In genomic region chr3:141797789-141798188, GRCm38 (mm10) we compare ENCODE assay signal across 13 mouse cellular contexts.
DNase-seq lines count a peak whose midpoint lies in the region; ATAC-seq and TF ChIP-seq lines count a peak whose summit lies in the region.
"Had no signal": no experiment of that assay in that cellular context is flagged by ENCODE, and none has a peak within 500 bp of the region (broad histone marks: within the 10 kb centered on the region; RNA-seq: fewer than 3 reads in every experiment).

No protein-coding gene starts in this region.

- DNase-seq in midbrain, embryonic 14.5 days, result no peak
- no peak for DNase-seq in heart, postnatal 4 days
- DNase-seq in liver, result no peak
- DNase-seq: gastrocnemius, postnatal 25 days; kidney, adult 2 months; thymus, postnatal 36 days had no signal

- H3K4me1 ChIP-seq in intestine, embryonic 15.5 days (replicated peaks), result no peaks in the 10 kb centered on the region
- no peaks in the 10 kb centered on the region for H3K4me1 ChIP-seq in intestine, postnatal 0 days (replicated peaks; ENCODE audit: control insufficient read depth, insufficient read depth, low read length)
- no peaks in the 10 kb centered on the region for H3K4me1 ChIP-seq in hindbrain, embryonic 15.5 days (replicated peaks)
- no peaks in the 10 kb centered on the region for H3K4me1 ChIP-seq in midbrain, embryonic 14.5 days (ENCODE audit: control insufficient read depth, insufficient read depth, low read length)

- no peaks in the 10 kb centered on the region for H3K27me3 ChIP-seq in intestine, embryonic 15.5 days (replicated peaks)
- no peaks in the 10 kb centered on the region for H3K27me3 ChIP-seq in intestine, postnatal 0 days (replicated peaks; ENCODE audit: control insufficient read depth, insufficient read depth, low read length)
- no peaks in the 10 kb centered on the region for H3K27me3 ChIP-seq in hindbrain, embryonic 15.5 days
- H3K27me3 ChIP-seq in midbrain, embryonic 14.5 days (ENCODE audit: control insufficient read depth, insufficient read depth, low read length), result no peaks in the 10 kb centered on the region
- H3K27me3 ChIP-seq: Patski had no signal

- no peaks in the 10 kb centered on the region for H3K36me3 ChIP-seq in intestine, embryonic 15.5 days
- H3K36me3 ChIP-seq in intestine, postnatal 0 days (ENCODE audit: control insufficient read depth, insufficient read depth), result no peaks in the 10 kb centered on the region
- no peaks in the 10 kb centered on the region for H3K36me3 ChIP-seq in hindbrain, embryonic 15.5 days
- no peaks in the 10 kb centered on the region for H3K36me3 ChIP-seq in midbrain, embryonic 14.5 days (ENCODE audit: control insufficient read depth, insufficient read depth, low read length)

- TF ChIP-seq CTCF in intestine, postnatal 0 days (IDR thresholded peaks at IDR 0.05; ENCODE audit: low read depth), result no peak

- no peaks in the 10 kb centered on the region for H3K9me3 ChIP-seq in intestine, embryonic 15.5 days
- H3K9me3 ChIP-seq in intestine, postnatal 0 days (ENCODE audit: control insufficient read depth), result no peaks in the 10 kb centered on the region
- no peaks in the 10 kb centered on the region for H3K9me3 ChIP-seq in hindbrain, embryonic 15.5 days
- no peaks in the 10 kb centered on the region for H3K9me3 ChIP-seq in midbrain, embryonic 14.5 days (ENCODE audit: control insufficient read depth, low read length)

- WGBS in intestine, embryonic 15.5 days, result 15% methylated on average over 1 of the region's 1 CpGs
- WGBS in intestine, postnatal 0 days, result 48% methylated on average over 1 of the region's 1 CpGs
- WGBS in hindbrain, embryonic 15.5 days, result 11% methylated on average over 1 of the region's 1 CpGs
- WGBS in midbrain, embryonic 14.5 days, result 34% methylated on average over 1 of the region's 1 CpGs

- H3K27ac ChIP-seq in intestine, embryonic 15.5 days, result no peak overlapping the region
- no peak overlapping the region for H3K27ac ChIP-seq in intestine, postnatal 0 days (ENCODE audit: low read depth, low read length)
- H3K27ac ChIP-seq in hindbrain, embryonic 15.5 days (replicated peaks), result no peak overlapping the region
- H3K27ac ChIP-seq in midbrain, embryonic 14.5 days (replicated peaks; ENCODE audit: low read depth, low read length), result no peak overlapping the region
- H3K27ac ChIP-seq: liver, embryonic 14.5 days had no signal

- H3K9ac ChIP-seq in intestine, embryonic 15.5 days, result no peak overlapping the region
- no peak overlapping the region for H3K9ac ChIP-seq in intestine, postnatal 0 days (ENCODE audit: low read depth, low read length)
- H3K9ac ChIP-seq in hindbrain, embryonic 15.5 days, result no peak overlapping the region
- H3K9ac ChIP-seq in midbrain, embryonic 14.5 days (replicated peaks; ENCODE audit: low read length), result no peak overlapping the region
- H3K9ac ChIP-seq: liver, embryonic 14.5 days had no signal

- no peak overlapping the region for H3K4me3 ChIP-seq in intestine, embryonic 15.5 days (replicated peaks)
- no peak overlapping the region for H3K4me3 ChIP-seq in intestine, postnatal 0 days (ENCODE audit: low read depth, low read length)
- no peak overlapping the region for H3K4me3 ChIP-seq in hindbrain, embryonic 15.5 days
- H3K4me3 ChIP-seq in midbrain, embryonic 14.5 days (replicated peaks; ENCODE audit: low read depth, low read length), result no peak overlapping the region
- H3K4me3 ChIP-seq: myocyte had no signal

- ATAC-seq in intestine, embryonic 15.5 days, result 0 out of 2 replicates have a peak, but pooled peaks have one; percentile 28
- ATAC-seq in intestine, postnatal 0 days, result no peak
- ATAC-seq in common myeloid progenitor, adult 5-6 weeks (replicated peaks; ENCODE audit: low read depth, poor library complexity, severe bottlenecking), result peak; percentile 85
- peak; percentile 80 for ATAC-seq in hindbrain, embryonic 15.5 days (ENCODE audit: low FRiP score, low read depth)
- 0 out of 2 replicates have a peak, but pooled peaks have one; percentile 24 for ATAC-seq in midbrain, embryonic 14.5 days (ENCODE audit: low FRiP score, low TSS enrichment)
- ATAC-seq: Patski had no signal

- no peak overlapping the region for H3K4me2 ChIP-seq in intestine, embryonic 15.5 days (replicated peaks)
- no peak overlapping the region for H3K4me2 ChIP-seq in intestine, postnatal 0 days (replicated peaks; ENCODE audit: low read depth)
- H3K4me2 ChIP-seq in hindbrain, embryonic 15.5 days, result no peak overlapping the region
- no peak overlapping the region for H3K4me2 ChIP-seq in midbrain, embryonic 14.5 days (ENCODE audit: low read length)
